8 mouse cellular contexts compared by ENCODE assay signal in the genomic region with DNA sequence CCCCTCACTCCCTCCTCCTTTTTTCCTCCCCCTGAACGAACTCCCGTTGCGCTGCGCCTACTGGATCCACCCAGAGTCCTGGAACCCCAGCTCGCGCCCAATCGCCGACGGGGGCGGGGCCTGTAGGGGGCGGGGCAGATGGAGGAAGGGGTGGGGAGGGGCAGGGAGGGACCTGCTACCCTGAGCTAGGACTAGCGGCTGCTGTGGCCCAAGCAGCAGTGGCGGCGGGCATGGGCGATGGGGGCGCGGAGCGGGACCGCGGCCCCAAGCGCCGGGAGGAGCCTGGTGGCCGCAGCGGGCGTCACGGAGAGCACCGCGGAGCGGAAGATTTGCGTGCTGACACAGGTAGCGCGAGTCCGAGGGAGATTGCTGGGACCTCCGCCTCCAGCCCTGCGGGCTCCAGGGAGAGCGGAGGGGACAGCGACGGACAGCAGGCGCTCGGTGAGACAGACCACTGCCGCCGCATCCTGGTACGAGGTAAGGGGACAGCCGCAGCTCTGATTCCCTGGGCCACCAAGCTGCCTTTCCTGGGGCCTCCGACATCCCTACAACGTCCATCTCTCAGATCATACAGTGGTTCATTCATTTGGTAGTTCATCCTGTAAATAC. TPM values are rescaled to one million over a fixed set of nuclear protein-coding genes. Genes with fewer than 3 reads are reported as not detected.
DNase-seq lines count a peak whose midpoint lies in the region; TF ChIP-seq lines count a peak whose summit lies in the region.

A gene (plus strand): TSS at position 198 of the 609 bp plus-strand sequence.

- H3K36me3 ChIP-seq in heart, embryonic 10.5 days, result no peaks in the 10 kb centered on the region
- H3K36me3 ChIP-seq in small intestine, adult 2 months (ENCODE audit: control insufficient read depth, insufficient read depth, low read length), result no peaks in the 10 kb centered on the region

- peaks cover 100% of the 10 kb centered on the region for H3K27me3 ChIP-seq in heart, embryonic 10.5 days (ENCODE audit: insufficient read depth, poor library complexity, severe bottlenecking)
- peaks cover 86% of the 10 kb centered on the region for H3K27me3 ChIP-seq in small intestine, adult 2 months (ENCODE audit: control insufficient read depth, insufficient read depth, low read length)

- no peak for TF ChIP-seq CTCF in layer of hippocampus, adult 2 months (conservative IDR thresholded peaks at IDR 0.05)
- no peak for TF ChIP-seq CTCF in small intestine, adult 2 months (IDR thresholded peaks at IDR 0.05; ENCODE audit: extremely low read depth, insufficient read length, insufficient replicate concordance, low read depth, low read length)

- under 1% methylated on average over 46 of the region's 46 CpGs for WGBS in heart, embryonic 10.5 days
- 2% methylated on average over 46 of the region's 46 CpGs for WGBS in small intestine, adult 2 months

- no peak within 1 kb of the TSS for H3K27ac ChIP-seq in layer of hippocampus, adult 2 months
- peak within 1 kb of the TSS; percentile 4; the same call in 1 of the 2 replicates for H3K27ac ChIP-seq in heart, embryonic 10.5 days
- H3K27ac ChIP-seq in small intestine, adult 2 months (ENCODE audit: insufficient read depth, low read depth, low read length), result no peak within 1 kb of the TSS

- H3K4me1 ChIP-seq in heart, embryonic 10.5 days, result peaks cover 30% of the 10 kb centered on the region
- peaks cover 15% of the 10 kb centered on the region; the same call in 1 of the 2 replicates for H3K4me1 ChIP-seq in small intestine, adult 2 months (ENCODE audit: control insufficient read depth, insufficient read depth, insufficient read length, low read length)

- no peak for TF ChIP-seq POLR2A in small intestine, adult 2 months (IDR thresholded peaks at IDR 0.05; ENCODE audit: low read depth, low read length)

- DNase-seq in layer of hippocampus, adult 2 months (ENCODE audit: low spot score in 2 of 2), result no peak
- DNase-seq in layer of hippocampus, adult 18-20 months (ENCODE audit: low spot score in 2 of 2), result no peak
- DNase-seq in embryo, embryonic 11.5 days (ENCODE audit: low read depth, low spot score), result peak; percentile 68
- DNase-seq in heart, embryonic 10.5 days (ENCODE audit: low spot score), result peak; percentile 91
- DNase-seq in kidney, adult 9 months, result peak; percentile 50
- DNase-seq in lung, postnatal 10 days, result peak; percentile 66
- no peak for DNase-seq in right cerebral cortex, postnatal 25 days

- H3K9me3 ChIP-seq in heart, embryonic 10.5 days, result no peaks in the 10 kb centered on the region

- peak within 1 kb of the TSS; percentile 26; the same call in 1 of the 2 replicates for H3K4me3 ChIP-seq in layer of hippocampus, adult 2 months
- H3K4me3 ChIP-seq in heart, embryonic 10.5 days, result peak within 1 kb of the TSS; percentile 65
- peak within 1 kb of the TSS; percentile 58 for H3K4me3 ChIP-seq in small intestine, adult 2 months (ENCODE audit: low read depth, low read length)

RNA-seq across cellular contexts. Expression of the gene that starts here (rescaled TPM):
- not detected for total RNA-seq in layer of hippocampus, adult 2 months (2021)
- not detected for total RNA-seq in layer of hippocampus, adult 18-20 months (2021)
- not detected in 2 replicates for polyA plus RNA-seq in heart, embryonic 10.5 days (2016; fragmentation: Nextera tagmentation; extraction: Ambion mirVana)
- 0.15 TPM in 1 of 2 replicates, not detected in the other for polyA plus RNA-seq in small intestine, adult 2 months (2012; rRNA removed)

Comparison
In these comparisons a context has a peak if more than half of its experiments do, and no peak if none do; other contexts are left out.
1. Peak in DNase-seq, H3K4me3 ChIP-seq and H3K27ac ChIP-seq in heart, embryonic 10.5 days; RNA of the gene not detected or under 1 TPM.
2. DNase-seq: peak in embryo, embryonic 11.5 days (single experiment), kidney, adult 9 months (single experiment) and lung, postnatal 10 days (single experiment); none in layer of hippocampus, adult 2 months (0 of 2), layer of hippocampus, adult 18-20 months (0 of 2) and right cerebral cortex, postnatal 25 days (single experiment).
3. Peak in every context shown above with its lines, with median percentiles within 50 percentile points of each other: H3K4me3 ChIP-seq.